15 mouse cellular contexts compared by ENCODE assay signal in genomic region chr10:67111044-67111798, GRCm38 (mm10). TPM values are rescaled to one million over a fixed set of nuclear protein-coding genes. Genes with fewer than 3 reads are reported as not detected.
DNase-seq lines count a peak whose midpoint lies in the region; ATAC-seq and TF ChIP-seq lines count a peak whose summit lies in the region.
"Had no signal": no experiment of that assay in that cellular context is flagged by ENCODE, and none has a peak within 500 bp of the region (broad histone marks: within the 10 kb centered on the region; RNA-seq: fewer than 3 reads in every experiment).

No protein-coding gene starts in this region.

- WGBS in neural tube, embryonic 15.5 days: 65% methylated on average over 14 of the region's 14 CpGs

- intact Hi-C loops in heart, postnatal 36 days (cut with DNase I): no loop called here

- no peak overlapping the region for H3K9ac ChIP-seq in neural tube, embryonic 15.5 days (replicated peaks)
- H3K9ac ChIP-seq: lung, embryonic 14.5 days; neural tube, embryonic 12.5 days had no signal

- no peak overlapping the region for H3K4me3 ChIP-seq in layer of hippocampus, adult 2 months
- no peak overlapping the region for H3K4me3 ChIP-seq in neural tube, embryonic 15.5 days (replicated peaks)
- H3K4me3 ChIP-seq: heart, adult 2 months; neural tube, embryonic 12.5 days had no signal

- no peak for ATAC-seq in neural tube, embryonic 15.5 days (ENCODE audit: low FRiP score)
- ATAC-seq in CD4-positive, CD25-positive, alpha-beta regulatory T cell, adult 4 months: no peak

- no peak overlapping the region for H3K4me2 ChIP-seq in neural tube, embryonic 15.5 days
- H3K4me2 ChIP-seq: lung, embryonic 14.5 days; neural tube, embryonic 12.5 days had no signal

- H3K9me3 ChIP-seq in neural tube, embryonic 15.5 days (replicated peaks): no peaks in the 10 kb centered on the region
- H3K9me3 ChIP-seq: neural tube, embryonic 12.5 days had no signal

- no peaks in the 10 kb centered on the region for H3K36me3 ChIP-seq in neural tube, embryonic 15.5 days
- H3K36me3 ChIP-seq: neural tube, embryonic 12.5 days had no signal

- H3K4me1 ChIP-seq in neural tube, embryonic 15.5 days: peaks cover 65% of the 10 kb centered on the region

- DNase-seq in heart, adult 11 months: peak; percentile 87
- no peak for DNase-seq in heart, postnatal 36 days
- no peak for DNase-seq in layer of hippocampus, adult 2 months (ENCODE audit: low spot score in 2 of 2)
- DNase-seq in layer of hippocampus, postnatal 14 days (ENCODE audit: low spot score in 2 of 2): no peak
- no peak for DNase-seq in neural tube, embryonic 10.5 days (ENCODE audit: extremely low spot score, low spot score)
- DNase-seq: adrenal gland, postnatal 36 days; cerebellum, adult 9-11 months; heart, adult 2 months; heart, postnatal 4 days; lung, embryonic 14.5 days; spleen, adult 18-20 months; thymus, adult 18-20 months had no signal

- H3K27ac ChIP-seq in layer of hippocampus, adult 2 months: peak overlapping the region; percentile 14; the same call in 1 of the 2 replicates
- H3K27ac ChIP-seq in neural tube, embryonic 15.5 days (replicated peaks): 0 out of 2 replicates have a peak overlapping the region, but pooled peaks have one; percentile 13
- H3K27ac ChIP-seq: heart, adult 2 months; neural tube, embryonic 12.5 days had no signal

- no peak for TF ChIP-seq CTCF in layer of hippocampus, adult 2 months (conservative IDR thresholded peaks at IDR 0.05)

- no peaks in the 10 kb centered on the region for H3K27me3 ChIP-seq in neural tube, embryonic 15.5 days (replicated peaks)
- H3K27me3 ChIP-seq: neural tube, embryonic 12.5 days had no signal

RNA-seq across cellular contexts. Expression of gene Reep3, which starts 14.5 kb away (rescaled TPM):
- total RNA-seq in heart, postnatal 36 days (2021): 10 to 100 TPM; 22.2 to 22.5 TPM
- 10 to 100 TPM; 18.3 to 21.9 TPM for total RNA-seq in layer of hippocampus, adult 2 months (2021)
- total RNA-seq in layer of hippocampus, postnatal 14 days (2021): 10 to 100 TPM; 32.0 to 32.2 TPM
- polyA plus RNA-seq in neural tube, embryonic 15.5 days (2015; fragmentation: Nextera tagmentation; extraction: Ambion mirVana): 34.5 and 35.9 TPM in 2 replicates
- 10 to 100 TPM; 13.8 to 17.3 TPM for polyA plus RNA-seq in CD4-positive, CD25-positive, alpha-beta regulatory T cell, adult 4 months (2017; shearing (Covaris generic))

RNA-seq across cellular contexts. Expression of gene Jmjd1c, which starts 15.3 kb away (rescaled TPM):
- total RNA-seq in heart, postnatal 36 days (2021): 10 to 100 TPM; 39.4 to 41.1 TPM
- 100 to 1,000 TPM; 106 to 111 TPM for total RNA-seq in layer of hippocampus, adult 2 months (2021)
- 100 to 1,000 TPM in 1 of 2 experiments, 10 to 100 TPM in 1; 96.9 to 104 TPM for total RNA-seq in layer of hippocampus, postnatal 14 days (2021)
- 43.8 and 50.7 TPM in 2 replicates for polyA plus RNA-seq in neural tube, embryonic 15.5 days (2015; fragmentation: Nextera tagmentation; extraction: Ambion mirVana)
- polyA plus RNA-seq in CD4-positive, CD25-positive, alpha-beta regulatory T cell, adult 4 months (2017; shearing (Covaris generic)): 10 to 100 TPM; 56.7 to 57.2 TPM
